Mouse (Mus musculus): Measurements from ENCODE around the gene Tm9sf3. TPM values are rescaled to one million over a fixed set of nuclear protein-coding genes. Genes with fewer than 3 reads are reported as not detected.
A peak's percentile ranks its signal among the peaks of the same experiment; 100 is the strongest.

Tm9sf3 gene
- polyA plus RNA-seq, 1 experiment from 2014 or later = 119 TPM

DNA sequence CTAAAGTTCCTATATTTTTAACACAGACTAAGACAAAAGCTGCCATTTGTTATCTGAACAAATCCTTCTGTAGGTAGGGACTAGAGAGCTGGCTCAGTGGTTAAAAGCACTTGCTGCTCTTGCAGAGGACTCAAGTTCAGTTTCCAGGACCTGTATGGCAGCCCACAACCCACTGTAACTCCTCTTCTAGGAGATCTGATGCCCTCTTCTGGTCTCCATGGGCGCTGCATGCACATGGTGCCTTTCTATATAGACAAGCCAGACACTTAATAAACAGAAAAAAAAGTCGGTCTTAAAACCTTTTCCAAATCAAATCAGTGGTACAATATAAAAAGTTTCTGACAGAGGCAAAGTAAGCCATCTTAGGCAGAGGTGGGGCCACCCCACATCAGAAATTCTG is 5.1 kb downstream of the Tm9sf3 start:
- no peak overlapping the region for H3K27ac ChIP-seq
- no peak overlapping the region for H3K9ac ChIP-seq
- H3K4me1 ChIP-seq = peaks cover 25% of the 10 kb centered on the region
- WGBS = 43% methylated on average over 2 of the region's 2 CpGs
- no peak overlapping the region for H3K4me3 ChIP-seq (replicated peaks)
- no peaks in the 10 kb centered on the region for H3K9me3 ChIP-seq
- no peaks in the 10 kb centered on the region for H3K27me3 ChIP-seq
- no peak for ATAC-seq (ENCODE audit: low FRiP score)
- H3K36me3 ChIP-seq (replicated peaks) = no peaks in the 10 kb centered on the region
- H3K4me2 ChIP-seq = no peak overlapping the region

DNA sequence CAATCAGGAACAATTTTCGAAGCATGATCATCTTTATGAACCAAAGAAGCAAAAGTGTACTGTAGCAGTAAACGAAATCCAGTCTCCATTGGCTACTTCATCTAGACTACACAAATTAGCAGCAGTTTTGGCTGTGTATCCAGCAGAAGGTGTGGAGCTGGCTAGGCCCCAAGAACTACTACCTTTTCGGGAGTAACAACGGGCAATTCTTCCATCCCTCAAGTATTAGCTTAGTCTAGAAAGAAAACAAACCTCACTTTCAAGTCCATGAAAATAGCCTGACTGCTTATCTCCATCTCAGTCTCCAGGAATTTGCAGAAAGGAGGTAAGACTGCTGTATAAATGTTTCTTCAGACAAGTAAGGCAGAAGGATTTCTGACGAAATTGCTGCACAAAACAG is 9.2 kb downstream of the Tm9sf3 start:
- Histone ChIP-seq H3K4me3 (replicated peaks) (no peak overlapping the region), H3K9ac (no peak overlapping the region), H3K27ac (no peak overlapping the region), H3K9me3 (no peaks in the 10 kb centered on the region), H3K36me3 (replicated peaks) (no peaks in the 10 kb centered on the region; the same call in 1 of the 2 replicates), H3K4me2 (no peak overlapping the region), H3K27me3 (no peaks in the 10 kb centered on the region), H3K4me1 (0 out of 2 replicates have a peak, but pooled peaks cover 3% of the 10 kb centered on the region)
- 90% methylated on average over 5 of the region's 5 CpGs for WGBS
- no peak for ATAC-seq (ENCODE audit: low FRiP score)

DNA sequence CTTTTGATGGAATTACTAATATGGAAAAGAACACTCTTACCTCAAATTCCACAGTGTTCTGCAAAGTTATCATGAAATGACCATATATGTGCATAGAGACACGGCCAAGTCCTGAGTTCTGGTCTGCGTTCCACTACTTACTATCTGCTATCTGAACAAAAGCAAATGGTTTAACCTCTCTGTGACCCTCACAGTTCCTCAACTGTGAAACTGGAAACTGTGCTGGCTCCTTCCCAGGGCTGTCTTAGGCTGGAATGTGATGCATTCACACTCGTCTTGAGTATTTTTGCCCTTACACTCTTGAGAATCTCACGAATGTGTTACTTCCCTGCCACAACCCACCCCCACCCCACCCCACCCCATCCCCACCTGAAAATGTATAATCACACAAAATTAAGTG is 14.8 kb downstream of the Tm9sf3 start:
- Histone ChIP-seq H3K27ac (no peak overlapping the region), H3K27me3 (no peaks in the 10 kb centered on the region), H3K9ac (no peak overlapping the region), H3K4me3 (replicated peaks) (no peak overlapping the region), H3K9me3 (no peaks in the 10 kb centered on the region), H3K4me1 (no peaks in the 10 kb centered on the region), H3K36me3 (replicated peaks) (peaks cover 14% of the 10 kb centered on the region), H3K4me2 (no peak overlapping the region)
- 78% methylated on average over 4 of the region's 4 CpGs for WGBS
- no peak for ATAC-seq (ENCODE audit: low FRiP score)

DNA sequence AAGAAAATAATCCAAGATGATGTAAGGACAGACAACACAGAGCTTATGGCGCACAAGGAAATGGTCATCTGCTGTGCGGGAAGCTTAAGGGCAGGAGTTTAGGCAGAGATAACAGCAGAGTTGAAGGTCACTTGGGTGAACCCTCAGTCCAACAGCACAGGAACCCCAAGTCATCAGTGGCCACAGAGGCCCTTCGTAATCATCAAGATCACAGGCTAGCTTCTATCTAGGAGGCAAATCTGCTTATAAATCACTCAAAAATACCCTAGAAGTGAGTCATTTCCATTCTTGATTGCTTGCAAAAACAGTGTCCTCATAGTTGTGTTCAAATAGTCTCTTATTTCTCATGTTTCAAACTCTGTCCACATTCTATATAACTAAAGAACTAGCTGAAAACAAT is 15.5 kb downstream of the Tm9sf3 start:
- no peaks in the 10 kb centered on the region for H3K27me3 ChIP-seq
- no peak for ATAC-seq (ENCODE audit: low FRiP score)
- no peak overlapping the region for H3K27ac ChIP-seq
- no peaks in the 10 kb centered on the region for H3K4me1 ChIP-seq
- H3K9ac ChIP-seq = no peak overlapping the region
- H3K9me3 ChIP-seq = no peaks in the 10 kb centered on the region
- no peak overlapping the region for H3K4me2 ChIP-seq
- no peak overlapping the region for H3K4me3 ChIP-seq (replicated peaks)
- H3K36me3 ChIP-seq (replicated peaks) = peaks cover 14% of the 10 kb centered on the region
- 94% methylated on average over 3 of the region's 3 CpGs for WGBS

DNA sequence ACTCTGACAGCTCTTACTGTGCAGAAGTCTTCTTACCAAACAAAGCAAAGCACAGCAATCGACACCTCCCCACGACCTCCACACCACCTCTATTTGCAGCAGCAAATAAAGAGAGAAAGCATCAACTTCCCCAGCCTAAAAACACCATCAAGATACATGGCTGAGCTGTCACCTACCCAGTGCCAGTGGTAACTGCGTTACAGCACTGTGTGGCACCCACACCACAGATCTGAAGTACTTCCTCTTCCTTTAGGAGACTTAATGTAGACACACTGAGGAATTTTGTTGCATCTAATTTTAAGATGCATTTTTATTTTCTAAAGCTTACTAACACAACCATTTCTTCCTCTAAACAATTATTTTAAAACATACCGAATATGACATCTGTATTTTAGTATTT is 17.5 kb downstream of the Tm9sf3 start:
- no peak overlapping the region for H3K27ac ChIP-seq
- no peaks in the 10 kb centered on the region for H3K27me3 ChIP-seq
- H3K4me2 ChIP-seq = no peak overlapping the region
- H3K9ac ChIP-seq = no peak overlapping the region
- ATAC-seq (ENCODE audit: low FRiP score) = no peak
- 96% methylated on average over 4 of the region's 4 CpGs for WGBS
- no peak overlapping the region for H3K4me3 ChIP-seq (replicated peaks)
- no peaks in the 10 kb centered on the region for H3K9me3 ChIP-seq
- peaks cover 33% of the 10 kb centered on the region for H3K36me3 ChIP-seq (replicated peaks)
- H3K4me1 ChIP-seq = no peaks in the 10 kb centered on the region

DNA sequence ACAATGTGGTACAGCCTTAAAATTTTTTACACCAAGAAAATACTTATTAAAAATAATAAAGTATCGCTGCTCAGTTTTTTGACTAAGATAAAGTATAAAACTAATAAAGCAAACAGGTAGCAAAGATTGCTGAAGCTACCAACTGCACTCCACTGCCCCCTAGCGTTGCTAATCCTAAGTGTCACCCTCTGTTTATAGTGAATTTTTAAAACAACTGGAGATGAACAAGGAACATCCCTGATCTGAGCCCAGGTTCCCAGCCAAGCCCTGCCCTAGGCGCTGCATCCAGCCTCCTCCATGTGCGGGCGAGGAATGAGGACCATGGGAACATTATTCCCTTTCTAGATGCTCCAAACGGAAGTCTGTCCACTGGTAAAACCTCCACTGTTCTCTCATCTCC is 19.2 kb downstream of the Tm9sf3 start:
- H3K9me3 ChIP-seq = no peaks in the 10 kb centered on the region
- H3K9ac ChIP-seq = no peak overlapping the region
- H3K4me1 ChIP-seq = no peaks in the 10 kb centered on the region
- H3K27ac ChIP-seq = no peak overlapping the region
- H3K36me3 ChIP-seq (replicated peaks) = peaks cover 45% of the 10 kb centered on the region
- 67% methylated on average over 6 of the region's 6 CpGs for WGBS
- H3K27me3 ChIP-seq = no peaks in the 10 kb centered on the region
- H3K4me2 ChIP-seq = no peak overlapping the region
- ATAC-seq (ENCODE audit: low FRiP score) = no peak
- H3K4me3 ChIP-seq (replicated peaks) = no peak overlapping the region

DNA sequence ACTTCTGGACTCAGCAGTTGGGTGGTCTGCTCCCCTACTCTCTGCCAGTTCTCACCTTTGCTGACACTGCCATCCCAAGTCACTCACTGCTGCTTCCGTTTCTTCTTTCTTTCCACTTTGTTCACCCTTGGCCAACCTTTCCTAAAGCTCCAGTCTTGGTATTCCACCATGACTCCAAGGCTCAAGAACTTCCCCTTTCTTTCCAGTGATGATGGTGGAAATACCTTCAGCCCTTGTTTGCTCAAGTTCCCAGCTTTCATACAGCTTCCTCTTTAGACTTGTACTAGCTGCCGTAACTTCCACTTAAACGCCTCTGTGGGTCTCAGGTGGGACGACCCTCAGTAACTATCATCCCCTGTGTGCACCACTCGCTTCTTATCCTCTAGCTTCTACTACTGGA is 21.8 kb downstream of the Tm9sf3 start:
- ATAC-seq (ENCODE audit: low FRiP score) = no peak
- peaks cover 61% of the 10 kb centered on the region for H3K36me3 ChIP-seq (replicated peaks)

DNA sequence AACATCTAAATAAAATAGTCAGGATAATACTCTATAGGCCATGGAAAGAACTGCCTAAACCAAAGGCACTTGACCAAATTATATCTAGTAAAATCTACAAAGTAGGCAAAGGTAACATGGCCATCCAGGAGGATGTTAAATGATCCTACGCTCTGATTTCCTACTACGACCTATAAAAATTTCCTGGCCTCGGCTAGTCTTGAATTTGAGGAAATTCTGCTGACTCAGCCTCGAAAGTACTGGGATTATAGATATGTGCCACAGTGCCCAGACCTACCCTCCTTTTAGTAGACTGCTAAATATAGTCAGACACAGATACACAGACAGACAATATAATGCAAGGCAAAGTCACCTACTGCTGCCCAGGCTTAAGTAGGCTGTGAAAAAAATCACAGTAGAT is 30.1 kb downstream of the Tm9sf3 start:
- WGBS = 98% methylated on average over 4 of the region's 4 CpGs
- peaks cover 71% of the 10 kb centered on the region for H3K36me3 ChIP-seq (replicated peaks)
- H3K27ac ChIP-seq = no peak overlapping the region
- no peaks in the 10 kb centered on the region for H3K27me3 ChIP-seq
- ATAC-seq (ENCODE audit: low FRiP score) = no peak
- H3K9me3 ChIP-seq = no peaks in the 10 kb centered on the region
- H3K9ac ChIP-seq = no peak overlapping the region
- no peak overlapping the region for H3K4me3 ChIP-seq (replicated peaks)
- H3K4me2 ChIP-seq = no peak overlapping the region
- H3K4me1 ChIP-seq = no peaks in the 10 kb centered on the region

More for the DNA sequence above, 21.8 kb downstream of the Tm9sf3 start:
- Histone ChIP-seq H3K9ac (no peak overlapping the region), H3K4me1 (no peaks in the 10 kb centered on the region), H3K4me3 (replicated peaks) (no peak overlapping the region), H3K27ac (no peak overlapping the region), H3K4me2 (no peak overlapping the region), H3K27me3 (no peaks in the 10 kb centered on the region), H3K9me3 (no peaks in the 10 kb centered on the region)
- WGBS = 94% methylated on average over 5 of the region's 5 CpGs

DNA sequence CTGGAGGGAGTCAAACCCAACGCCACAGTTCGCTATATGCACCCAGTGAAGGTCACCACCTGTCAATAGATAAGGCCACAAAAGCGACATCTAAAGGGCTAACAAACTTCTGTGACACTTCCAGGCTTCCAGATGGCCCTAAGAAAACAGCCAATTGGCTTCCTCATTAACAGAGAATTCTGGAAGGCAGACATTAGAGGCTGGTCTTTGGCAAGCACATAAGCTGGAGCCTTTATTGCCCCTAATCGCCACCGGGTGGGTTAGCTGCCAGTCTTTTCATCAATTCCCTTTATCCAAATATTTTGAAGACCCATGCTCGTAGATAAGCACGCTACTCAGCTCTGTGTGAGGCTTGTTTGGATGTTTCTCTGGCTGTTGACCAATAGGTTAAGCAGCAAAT is 55.5 kb downstream of the Tm9sf3 start:
- Histone ChIP-seq H3K9me3 (no peaks in the 10 kb centered on the region), H3K27ac (no peak overlapping the region), H3K9ac (no peak overlapping the region), H3K27me3 (peaks cover 63% of the 10 kb centered on the region), H3K4me2 (no peak overlapping the region), H3K36me3 (replicated peaks) (peaks cover 8% of the 10 kb centered on the region), H3K4me3 (replicated peaks) (no peak overlapping the region), H3K4me1 (peaks cover 20% of the 10 kb centered on the region)
- no peak for ATAC-seq (ENCODE audit: low FRiP score)
- WGBS = 65% methylated on average over 7 of the region's 7 CpGs

DNA sequence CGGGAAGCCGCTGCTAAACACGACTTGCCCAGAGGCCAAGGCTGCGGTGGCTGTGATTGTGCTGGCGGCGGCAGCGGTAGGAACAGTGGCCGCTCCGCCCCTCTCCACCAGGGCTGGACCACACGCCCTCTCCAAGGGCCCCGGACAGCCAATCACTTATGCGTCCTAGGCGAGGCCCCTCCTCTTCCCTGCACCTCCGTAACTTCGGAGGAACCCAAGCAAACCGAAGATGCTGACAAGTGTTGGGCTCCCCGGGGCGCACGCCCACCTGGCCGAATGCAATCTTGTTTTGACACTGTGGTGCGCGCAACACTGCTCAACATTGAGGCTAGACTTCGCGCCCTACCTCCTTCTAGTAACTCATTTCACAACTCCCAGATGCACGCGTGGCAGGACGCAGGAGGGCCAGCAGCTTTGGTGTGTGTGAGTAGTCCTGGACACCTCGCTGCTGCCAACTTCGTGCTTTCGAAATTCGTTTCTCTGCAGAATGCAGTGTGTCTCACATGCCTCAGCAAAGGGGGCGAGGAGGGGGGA is 56.9 kb downstream of the Tm9sf3 start, which contains the start of gene Tll2:
Gene Tll2, minus strand, starts transcription at position 25 of the 534 bp plus-strand sequence.
- ATAC-seq (ENCODE audit: low FRiP score) = peak; percentile 94
- Histone ChIP-seq H3K9ac (peak within 1 kb of the TSS; percentile 54), H3K9me3 (no peaks in the 10 kb centered on the region), H3K4me1 (peaks cover 20% of the 10 kb centered on the region), H3K27ac (no peak within 1 kb of the TSS), H3K36me3 (replicated peaks) (peaks cover 5% of the 10 kb centered on the region; the same call in 1 of the 2 replicates), H3K4me3 (replicated peaks) (peak within 1 kb of the TSS; percentile 48), H3K27me3 (peaks cover 78% of the 10 kb centered on the region), H3K4me2 (peak within 1 kb of the TSS; percentile 94)
- WGBS = under 1% methylated on average over 32 of the region's 32 CpGs

DNA sequence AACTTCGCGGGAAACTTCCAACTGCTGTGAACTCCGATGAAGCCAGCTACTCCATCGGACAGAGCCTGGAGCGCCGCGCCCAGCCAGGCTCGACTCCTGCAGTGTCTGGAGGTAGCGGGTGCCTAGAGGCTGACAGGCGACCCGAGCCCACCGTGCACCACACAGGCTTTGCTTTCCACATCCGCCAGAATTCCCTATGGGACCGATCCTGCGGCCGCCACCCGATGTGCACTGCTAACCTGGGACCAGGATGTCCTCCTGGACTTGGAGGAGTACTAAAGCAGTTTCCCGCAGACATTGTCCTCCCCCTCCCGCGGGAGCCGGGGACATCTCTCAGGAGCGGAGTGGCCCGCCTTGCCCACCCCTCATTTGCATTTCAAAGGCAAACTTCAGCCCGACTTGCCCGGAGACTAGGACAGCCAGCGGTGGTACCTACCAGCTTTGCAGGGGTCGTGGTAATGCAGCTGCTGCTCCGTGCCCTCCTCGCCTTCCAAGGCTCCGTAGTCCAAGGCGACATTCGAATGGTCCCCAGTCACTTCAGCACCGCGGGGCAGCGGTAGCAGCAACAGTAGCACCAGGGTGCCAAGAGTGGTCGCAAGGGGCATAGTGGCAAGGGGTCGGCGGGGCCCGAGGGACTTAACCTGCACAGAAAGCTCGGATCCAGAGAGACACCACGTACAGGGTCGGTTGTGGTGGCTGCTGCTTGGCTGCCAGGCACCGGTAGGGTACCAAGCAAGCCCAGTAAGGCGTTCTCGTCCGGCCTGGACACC is 57.6 kb downstream of the Tm9sf3 start:
- Histone ChIP-seq H3K4me3 (replicated peaks) (peak overlapping the region; percentile 48), H3K27ac (no peak overlapping the region), H3K27me3 (peaks cover 84% of the 10 kb centered on the region), H3K4me1 (peaks cover 20% of the 10 kb centered on the region), H3K4me2 (peak overlapping the region; percentile 94), H3K9me3 (no peaks in the 10 kb centered on the region), H3K9ac (peak overlapping the region; percentile 54), H3K36me3 (replicated peaks) (peaks cover 4% of the 10 kb centered on the region; the same call in 1 of the 2 replicates)
- peak; percentile 52 for ATAC-seq (ENCODE audit: low FRiP score)
- WGBS = under 1% methylated on average over 46 of the region's 46 CpGs

DNA sequence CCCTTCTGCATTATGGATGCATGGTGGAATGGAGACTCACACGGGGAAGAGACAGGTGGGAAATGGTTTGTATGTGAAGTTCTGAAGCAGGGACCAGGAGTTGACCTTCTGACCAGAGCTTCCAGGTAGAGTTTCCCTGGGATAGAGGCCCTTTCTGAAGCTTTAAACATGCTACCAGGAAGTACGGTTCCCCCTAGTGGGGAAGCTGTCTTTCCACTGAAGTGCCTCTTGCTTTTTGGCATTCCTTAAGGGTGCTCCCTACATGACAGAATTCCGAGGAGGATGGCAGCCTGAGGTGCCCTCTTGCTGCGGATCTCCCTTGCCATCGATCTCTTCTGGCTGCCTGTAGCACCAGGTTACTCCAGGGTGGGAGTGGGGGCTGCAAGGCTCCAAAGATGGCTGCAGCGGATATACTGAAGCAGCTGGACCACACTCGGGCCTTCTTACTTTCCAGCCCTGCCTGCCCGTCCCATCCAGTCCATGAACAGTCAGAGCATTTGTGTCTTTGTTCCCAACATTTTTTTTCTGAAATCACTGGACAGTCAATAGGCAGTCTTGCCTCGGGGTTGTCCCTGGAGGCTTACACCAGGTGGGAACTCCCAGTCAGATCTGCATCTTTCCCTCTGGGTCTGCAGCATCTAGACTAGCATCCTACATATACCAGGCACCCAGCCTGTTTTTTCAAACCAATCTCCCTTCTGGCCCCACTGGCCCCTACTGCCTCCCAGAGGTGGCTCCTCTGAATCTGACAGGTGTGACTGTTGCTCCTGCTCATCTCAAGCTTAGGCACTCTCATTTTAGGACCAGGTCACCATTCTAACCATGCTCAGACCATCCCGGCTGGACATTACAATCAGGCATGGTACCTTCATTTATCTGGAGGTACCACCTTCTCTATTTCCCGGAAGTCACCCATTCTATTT is 59.4 kb downstream of the Tm9sf3 start:
- H3K9me3 ChIP-seq = no peaks in the 10 kb centered on the region

More for the DNA sequence above, 59.4 kb downstream of the Tm9sf3 start:
- H3K4me3 ChIP-seq (replicated peaks) = no peak overlapping the region
- H3K27ac ChIP-seq = no peak overlapping the region
- no peak overlapping the region for H3K9ac ChIP-seq
- no peaks in the 10 kb centered on the region for H3K36me3 ChIP-seq (replicated peaks)
- H3K4me2 ChIP-seq = no peak overlapping the region
- no peak for ATAC-seq (ENCODE audit: low FRiP score)
- H3K4me1 ChIP-seq = peaks cover 20% of the 10 kb centered on the region
- WGBS = 63% methylated on average over 11 of the region's 11 CpGs
- H3K27me3 ChIP-seq = peaks cover 91% of the 10 kb centered on the region
